Mouse (Mus musculus): ENCODE results near the gene Psmb10. TPM values are rescaled to one million over a fixed set of nuclear protein-coding genes. Genes with fewer than 3 reads are reported as not detected.

The Psmb10 gene
- polyA plus RNA-seq, 1 experiment from 2014 or later = 28.9 TPM

DNA sequence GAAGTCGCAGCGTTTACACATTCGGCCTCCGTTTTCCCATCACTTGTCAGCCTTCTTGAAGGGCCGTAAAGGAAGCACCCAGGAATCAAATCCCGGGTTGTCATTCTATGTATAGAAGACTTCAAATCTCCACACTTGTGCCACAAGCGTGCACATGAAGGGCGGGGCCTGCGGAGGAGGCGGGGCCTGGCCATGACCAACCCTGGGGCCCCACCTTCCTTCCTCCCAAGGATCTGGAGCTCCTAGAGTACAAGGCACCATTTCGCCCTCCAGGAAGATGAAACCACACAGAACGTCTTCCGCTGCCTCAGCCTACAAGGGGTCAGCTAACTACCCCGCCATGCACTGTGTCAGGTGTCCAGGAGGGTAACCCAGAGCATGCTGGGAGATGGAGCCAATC lies 22.9 kb upstream of the Psmb10 start:
- Histone ChIP-seq H3K9me3 (replicated peaks) (no peaks in the 10 kb centered on the region), H3K27ac (no peak overlapping the region), H3K27me3 (ENCODE audit: low read depth, poor library complexity, severe bottlenecking) (no peaks in the 10 kb centered on the region), H3K4me3 (no peak overlapping the region), H3K4me1 (peaks cover 33% of the 10 kb centered on the region), H3K36me3 (peaks cover 53% of the 10 kb centered on the region)
- WGBS = 79% methylated on average over 14 of the region's 14 CpGs
- no peak for DNase-seq (ENCODE audit: low spot score)

DNA sequence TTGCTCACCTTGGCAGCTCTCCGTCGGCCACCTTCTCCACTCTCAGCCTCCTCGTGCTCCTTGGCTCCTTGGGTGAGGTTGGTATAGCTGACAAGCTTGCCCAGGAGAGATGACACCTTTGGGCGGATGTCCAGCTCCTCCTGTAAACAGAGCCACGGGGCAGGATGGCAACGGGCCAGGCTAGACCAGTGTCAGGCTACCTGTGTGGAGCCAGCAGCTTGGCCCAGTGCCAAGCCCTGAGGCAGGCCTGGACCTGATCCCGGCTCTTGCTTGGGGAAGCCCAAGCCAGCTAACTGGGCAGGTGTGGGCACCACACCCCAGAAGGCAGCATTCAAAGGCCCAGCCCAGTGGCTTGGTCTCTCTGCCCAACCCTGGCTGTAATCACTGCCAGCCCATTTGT lies 21.1 kb upstream of the Psmb10 start:
- Histone ChIP-seq H3K27ac (no peak overlapping the region), H3K9me3 (replicated peaks) (no peaks in the 10 kb centered on the region), H3K36me3 (peaks cover 67% of the 10 kb centered on the region), H3K4me1 (peaks cover 16% of the 10 kb centered on the region), H3K27me3 (ENCODE audit: low read depth, poor library complexity, severe bottlenecking) (no peaks in the 10 kb centered on the region), H3K4me3 (no peak overlapping the region)
- no peak for DNase-seq (ENCODE audit: low spot score)
- WGBS = 94% methylated on average over 7 of the region's 7 CpGs

DNA sequence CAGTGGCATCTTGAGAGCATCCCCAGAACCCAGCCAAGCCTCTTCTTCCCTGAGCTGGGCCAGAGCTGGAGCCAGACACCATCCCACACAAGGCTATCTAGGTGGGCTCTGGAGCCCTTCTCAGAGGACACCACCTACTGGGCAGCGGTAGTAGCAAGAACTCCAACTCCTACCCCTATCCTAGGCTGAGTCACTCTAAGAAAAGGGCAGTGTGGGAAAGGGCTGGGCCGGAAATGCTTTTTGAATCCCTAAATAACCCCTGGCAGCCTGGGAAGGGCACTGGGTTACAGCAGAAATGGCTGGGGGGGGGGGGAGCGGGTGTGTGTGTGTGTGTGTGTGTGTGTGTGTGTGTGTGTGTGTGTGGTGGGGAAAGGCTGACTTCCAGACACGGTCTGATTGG lies 19.6 kb upstream of the Psmb10 start:
- Histone ChIP-seq H3K27ac (no peak overlapping the region), H3K36me3 (peaks cover 78% of the 10 kb centered on the region), H3K4me1 (peaks cover 7% of the 10 kb centered on the region), H3K27me3 (ENCODE audit: low read depth, poor library complexity, severe bottlenecking) (no peaks in the 10 kb centered on the region), H3K9me3 (replicated peaks) (no peaks in the 10 kb centered on the region), H3K4me3 (no peak overlapping the region)
- DNase-seq (ENCODE audit: low spot score) = no peak
- 67% methylated on average over 3 of the region's 4 CpGs for WGBS

DNA sequence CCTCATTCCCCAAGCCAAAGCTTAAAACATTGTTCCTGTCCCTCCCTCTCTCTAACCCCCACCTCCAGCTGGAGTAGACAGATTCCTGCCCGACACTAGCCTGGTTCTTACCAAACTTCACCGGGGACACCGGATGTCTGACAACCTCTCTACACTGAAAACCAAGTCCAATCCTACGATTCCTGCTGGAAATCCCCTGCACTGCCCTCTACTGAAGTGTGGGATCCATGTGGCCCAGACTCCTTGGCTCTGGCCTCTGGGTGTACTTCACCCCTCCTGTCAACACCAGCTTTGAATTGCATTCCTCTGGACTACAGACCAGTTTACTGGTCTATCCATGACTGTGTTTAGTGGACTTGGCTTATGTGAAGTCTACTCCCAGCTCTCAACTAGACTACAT lies 18.3 kb upstream of the Psmb10 start:
- H3K27ac ChIP-seq = no peak overlapping the region
- 92% methylated on average over 4 of the region's 4 CpGs for WGBS
- H3K4me3 ChIP-seq = no peak overlapping the region
- H3K27me3 ChIP-seq (ENCODE audit: low read depth, poor library complexity, severe bottlenecking) = no peaks in the 10 kb centered on the region
- DNase-seq (ENCODE audit: low spot score) = no peak
- peaks cover 88% of the 10 kb centered on the region for H3K36me3 ChIP-seq
- no peaks in the 10 kb centered on the region for H3K9me3 ChIP-seq (replicated peaks)
- peaks cover 8% of the 10 kb centered on the region for H3K4me1 ChIP-seq

DNA sequence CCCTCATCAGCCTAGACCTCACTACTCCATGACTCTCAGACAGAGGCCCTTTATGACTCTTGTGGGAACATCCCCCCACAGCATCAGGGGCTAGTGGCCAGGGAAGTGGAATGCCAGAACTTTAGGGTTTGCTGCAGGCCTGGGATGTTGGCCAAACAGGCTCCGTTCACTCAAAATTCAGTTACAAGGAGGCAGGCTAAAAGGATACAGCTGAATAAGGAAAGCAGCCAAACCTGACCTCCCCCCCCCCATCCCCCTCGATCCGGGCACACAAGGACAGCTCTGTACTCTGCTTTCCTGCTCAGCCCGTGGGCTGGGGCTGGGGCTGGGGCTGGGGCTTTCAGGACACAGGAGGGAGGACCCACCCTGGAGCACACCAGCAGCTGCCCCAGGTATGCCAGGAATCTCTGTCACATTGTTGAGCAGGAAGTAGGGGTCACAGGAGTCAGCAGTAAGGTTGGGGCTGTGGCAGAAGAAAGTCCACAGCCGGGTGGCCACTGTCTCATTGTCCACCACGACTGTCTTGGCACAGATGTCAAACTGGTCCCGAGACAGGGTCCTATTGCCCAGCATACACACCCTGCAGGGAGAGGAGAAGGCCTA lies 12.9 kb upstream of the Psmb10 start:
- Histone ChIP-seq H3K27ac (peak overlapping the region; percentile 22; the same call in 1 of the 2 replicates), H3K4me1 (peaks cover 12% of the 10 kb centered on the region), H3K4me3 (no peak overlapping the region), H3K36me3 (peaks cover 93% of the 10 kb centered on the region), H3K27me3 (ENCODE audit: low read depth, poor library complexity, severe bottlenecking) (no peaks in the 10 kb centered on the region), H3K9me3 (replicated peaks) (no peaks in the 10 kb centered on the region)
- no peak for DNase-seq (ENCODE audit: low spot score)
- WGBS = 60% methylated on average over 7 of the region's 7 CpGs

DNA sequence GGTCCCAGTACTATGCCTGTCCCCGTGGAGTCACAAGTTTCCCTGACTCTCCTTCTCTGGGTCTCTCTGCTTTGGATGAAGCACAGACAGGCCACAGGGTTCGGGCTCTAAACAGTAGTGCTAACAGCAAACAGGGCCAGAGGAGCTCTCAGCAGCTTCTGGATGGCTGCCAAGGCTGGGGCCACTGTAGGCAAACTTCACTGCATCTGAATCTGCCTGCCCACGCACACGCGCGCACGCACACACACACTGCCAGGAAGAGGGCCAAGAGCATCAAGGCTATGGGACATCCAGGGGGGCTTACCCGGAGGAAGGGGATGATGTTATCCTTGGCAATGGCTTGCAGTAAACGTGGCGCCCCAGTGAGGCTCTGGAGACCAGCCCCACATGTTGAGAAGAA lies 11.1 kb upstream of the Psmb10 start:
- WGBS = 94% methylated on average over 10 of the region's 10 CpGs
- Histone ChIP-seq H3K27me3 (ENCODE audit: low read depth, poor library complexity, severe bottlenecking) (no peaks in the 10 kb centered on the region), H3K27ac (no peak overlapping the region), H3K4me1 (peaks cover 12% of the 10 kb centered on the region), H3K36me3 (peaks cover 96% of the 10 kb centered on the region), H3K9me3 (replicated peaks) (no peaks in the 10 kb centered on the region), H3K4me3 (no peak overlapping the region)
- DNase-seq (ENCODE audit: low spot score) = no peak

DNA sequence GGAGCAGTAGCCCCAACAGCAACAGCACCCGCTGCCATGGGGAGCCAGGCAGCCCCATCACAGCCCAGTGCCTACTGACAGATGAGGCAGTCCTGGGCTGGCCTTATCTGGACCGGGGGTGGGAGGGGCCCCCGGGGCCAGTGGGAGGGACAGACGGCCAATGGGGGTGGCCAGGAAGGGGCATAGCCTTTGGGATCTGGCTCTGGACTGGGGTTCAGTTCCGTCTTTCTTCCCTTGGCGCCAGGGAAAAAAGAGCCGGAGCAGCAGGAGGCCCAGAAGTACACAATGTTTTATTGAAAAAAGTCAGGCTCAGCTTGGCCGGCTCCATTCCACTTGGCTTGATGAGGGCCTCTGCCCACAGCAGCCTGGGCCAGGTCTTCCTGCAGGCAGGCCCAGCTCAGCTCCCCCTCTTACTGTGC lies 5.1 kb upstream of the Psmb10 start, which contains the start of gene Lcat:
Gene Lcat (minus strand): TSS at position 62 of the 419 bp plus-strand sequence.
- no peak for DNase-seq (ENCODE audit: low spot score)
- Histone ChIP-seq H3K4me1 (peaks cover 1% of the 10 kb centered on the region; the same call in 1 of the 2 replicates), H3K9me3 (replicated peaks) (no peaks in the 10 kb centered on the region), H3K27me3 (ENCODE audit: low read depth, poor library complexity, severe bottlenecking) (no peaks in the 10 kb centered on the region), H3K4me3 (no peak within 1 kb of the TSS), H3K27ac (no peak within 1 kb of the TSS), H3K36me3 (peaks cover 83% of the 10 kb centered on the region)
- 92% methylated on average over 8 of the region's 8 CpGs for WGBS

DNA sequence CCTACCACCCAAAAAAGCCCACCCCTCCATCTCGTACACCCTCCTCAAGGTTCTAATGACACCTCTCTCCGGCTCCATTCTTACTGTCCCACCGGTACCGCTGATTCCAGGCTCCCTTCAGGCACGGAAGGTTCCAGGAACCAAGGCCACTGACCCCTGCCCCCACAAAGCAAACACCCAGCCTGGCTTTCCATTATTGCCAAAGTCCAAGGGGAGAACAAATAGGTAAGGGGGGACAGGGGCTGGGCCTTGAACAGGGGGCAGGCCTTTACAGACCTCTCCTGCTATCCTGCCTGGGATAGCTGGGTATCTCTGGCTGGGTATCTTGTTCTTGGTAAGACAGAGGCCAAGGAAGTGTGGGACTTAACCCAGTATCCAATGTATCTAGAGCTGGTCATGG lies 4.3 kb upstream of the Psmb10 start:
- H3K36me3 ChIP-seq = peaks cover 75% of the 10 kb centered on the region
- no peak for DNase-seq (ENCODE audit: low spot score)
- peaks cover 9% of the 10 kb centered on the region for H3K4me1 ChIP-seq
- no peaks in the 10 kb centered on the region for H3K27me3 ChIP-seq (ENCODE audit: low read depth, poor library complexity, severe bottlenecking)
- H3K9me3 ChIP-seq (replicated peaks) = no peaks in the 10 kb centered on the region
- no peak overlapping the region for H3K27ac ChIP-seq
- 94% methylated on average over 5 of the region's 5 CpGs for WGBS
- no peak overlapping the region for H3K4me3 ChIP-seq

DNA sequence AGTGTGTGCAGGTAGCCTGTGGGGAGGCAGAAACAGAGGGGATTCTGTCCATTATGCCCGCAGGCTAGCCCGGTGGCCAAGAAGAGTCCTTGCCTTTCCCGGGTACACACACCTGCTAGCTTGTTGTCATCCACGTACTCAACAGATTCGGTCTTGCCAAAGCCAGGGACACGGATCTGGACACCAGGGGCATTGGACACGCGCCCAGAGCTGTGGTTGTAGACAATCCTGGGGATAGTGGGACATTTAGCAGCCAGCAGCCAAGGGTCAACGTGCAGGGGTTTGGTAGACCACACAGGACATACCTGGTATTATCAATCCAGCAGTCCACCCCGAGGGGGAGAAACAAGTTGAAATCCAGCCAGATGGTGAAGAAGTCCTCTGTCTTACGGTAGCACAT lies 3.8 kb upstream of the Psmb10 start:
- H3K4me1 ChIP-seq = peaks cover 14% of the 10 kb centered on the region
- no peaks in the 10 kb centered on the region for H3K9me3 ChIP-seq (replicated peaks)
- no peak overlapping the region for H3K4me3 ChIP-seq
- no peaks in the 10 kb centered on the region for H3K27me3 ChIP-seq (ENCODE audit: low read depth, poor library complexity, severe bottlenecking)
- DNase-seq (ENCODE audit: low spot score) = no peak
- no peak overlapping the region for H3K27ac ChIP-seq
- WGBS = 95% methylated on average over 11 of the region's 11 CpGs
- peaks cover 70% of the 10 kb centered on the region for H3K36me3 ChIP-seq

DNA sequence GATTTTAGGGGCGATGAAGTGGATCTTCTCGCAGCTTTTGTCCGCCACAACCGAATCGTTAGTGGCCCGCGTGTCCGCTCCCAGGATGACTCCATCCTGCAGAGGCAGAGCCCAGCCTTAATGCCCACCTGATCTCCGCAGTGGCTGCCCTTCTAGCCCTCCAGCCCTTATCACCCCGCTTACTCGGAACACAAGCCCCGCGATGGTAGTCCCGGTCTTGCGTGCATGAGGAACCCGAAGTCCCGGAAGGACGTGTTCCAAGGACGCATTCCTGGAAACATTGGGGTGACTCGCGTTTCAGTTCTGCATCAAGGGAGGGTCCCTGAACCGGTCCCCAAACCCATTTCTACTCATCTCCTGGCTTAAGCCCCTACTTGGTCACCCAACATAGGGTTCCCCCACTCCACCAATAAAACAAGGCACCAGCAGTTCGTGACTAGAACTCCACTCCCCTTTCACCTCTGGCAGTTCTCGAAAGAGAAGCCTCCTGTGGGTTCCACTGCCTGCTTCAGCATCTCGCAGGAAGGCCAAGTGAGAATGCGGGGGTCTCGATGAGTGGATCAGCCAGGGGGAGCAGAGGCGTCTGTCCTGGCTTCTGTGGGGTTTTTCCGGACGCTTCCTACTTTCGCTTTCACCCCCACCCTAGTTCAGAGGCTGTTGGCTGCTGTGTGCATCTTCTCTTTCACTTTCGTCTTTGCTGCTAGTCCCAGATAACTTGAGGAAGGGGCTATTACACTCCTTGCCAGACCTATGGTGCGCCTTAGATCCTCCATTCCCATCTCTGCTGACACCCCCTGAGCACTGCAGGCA lies 543 bp downstream of the Psmb10 start:
- Histone ChIP-seq H3K36me3 (peaks cover 28% of the 10 kb centered on the region), H3K27me3 (ENCODE audit: low read depth, poor library complexity, severe bottlenecking) (no peaks in the 10 kb centered on the region), H3K27ac (peak overlapping the region; percentile 89), H3K9me3 (replicated peaks) (no peaks in the 10 kb centered on the region), H3K4me3 (peak overlapping the region; percentile 83), H3K4me1 (peaks cover 33% of the 10 kb centered on the region)
- WGBS = 1% methylated on average over 33 of the region's 33 CpGs
- peak; percentile 44 for DNase-seq (ENCODE audit: low spot score)

DNA sequence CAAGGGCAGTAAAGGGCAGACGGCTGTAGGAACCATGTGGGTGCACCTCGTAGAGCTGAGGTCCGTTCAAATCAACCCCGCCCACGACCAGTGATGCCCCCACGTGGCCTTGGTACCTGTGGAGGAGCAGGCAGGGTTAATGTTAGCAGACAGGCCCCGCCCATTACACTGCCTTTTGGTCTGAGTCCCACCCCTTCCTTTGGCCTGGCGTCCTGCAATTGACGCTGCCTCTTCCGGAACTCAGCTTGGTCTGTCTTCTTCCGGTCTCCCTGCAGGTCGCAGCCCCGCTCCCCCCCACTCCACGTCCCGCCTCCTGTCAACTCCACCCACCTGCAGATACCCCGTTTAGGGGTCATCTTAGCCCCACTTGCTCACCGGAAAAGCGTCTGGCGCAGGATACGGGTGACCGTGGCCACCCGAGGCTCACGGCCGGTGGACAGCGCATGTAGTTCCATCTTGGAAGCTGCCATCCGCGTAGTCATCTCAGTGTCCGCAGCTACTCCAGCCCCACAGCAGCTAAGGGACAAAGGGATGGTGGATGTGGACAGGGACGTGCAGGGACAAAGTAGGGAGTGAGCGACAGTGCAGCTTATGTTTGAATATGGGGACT lies 1.3 kb downstream of the Psmb10 start:
- Histone ChIP-seq H3K4me3 (peak overlapping the region; percentile 83), H3K4me1 (peaks cover 33% of the 10 kb centered on the region), H3K36me3 (peaks cover 25% of the 10 kb centered on the region), H3K27ac (peak overlapping the region; percentile 89), H3K27me3 (ENCODE audit: low read depth, poor library complexity, severe bottlenecking) (no peaks in the 10 kb centered on the region), H3K9me3 (replicated peaks) (no peaks in the 10 kb centered on the region)
- DNase-seq (ENCODE audit: low spot score) = peak; percentile 90
- WGBS = under 1% methylated on average over 30 of the region's 30 CpGs

DNA sequence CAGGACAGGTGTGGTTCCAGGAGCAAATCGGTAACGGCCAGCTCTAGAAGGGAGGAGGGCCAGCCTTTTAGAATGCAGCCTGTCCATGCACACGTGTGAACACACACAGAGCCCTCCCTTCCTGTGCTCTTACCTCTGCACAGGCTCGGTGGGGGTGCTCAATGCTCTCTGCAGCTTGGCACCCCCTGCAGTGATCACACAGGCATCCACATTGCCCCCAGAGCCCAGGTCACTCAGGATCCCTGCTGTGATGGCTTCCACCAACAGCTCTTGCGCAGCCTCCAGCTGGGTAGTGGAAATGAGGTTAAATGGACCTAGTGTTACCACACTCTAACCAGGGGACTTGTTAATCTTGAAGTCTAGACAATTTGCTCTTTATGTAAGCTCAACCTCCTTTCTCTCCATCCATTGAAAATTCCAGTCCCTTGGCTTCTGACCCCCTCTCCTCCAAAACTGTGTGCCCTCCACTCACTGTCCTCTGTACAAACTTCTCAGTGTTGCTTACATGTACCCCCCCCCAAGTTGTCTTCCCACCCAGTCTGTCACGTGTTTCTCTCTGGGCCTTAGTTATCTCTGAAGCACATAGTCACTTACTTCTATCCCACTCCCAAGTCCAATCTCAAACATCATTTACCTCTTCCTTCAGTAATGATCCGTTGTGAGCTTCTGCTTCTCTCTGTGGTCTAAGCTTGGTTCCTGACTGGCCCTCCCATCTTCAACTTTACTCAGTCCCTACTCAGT lies 2.2 kb downstream of the Psmb10 start:
- Histone ChIP-seq H3K9me3 (replicated peaks) (no peaks in the 10 kb centered on the region), H3K36me3 (peaks cover 24% of the 10 kb centered on the region), H3K27ac (peak overlapping the region; percentile 89), H3K27me3 (ENCODE audit: low read depth, poor library complexity, severe bottlenecking) (no peaks in the 10 kb centered on the region), H3K4me1 (peaks cover 33% of the 10 kb centered on the region), H3K4me3 (peak overlapping the region; percentile 83)
- no peak for DNase-seq (ENCODE audit: low spot score)
- 38% methylated on average over 7 of the region's 7 CpGs for WGBS

All from limb, embryonic 10.5 days (tissue).